Mouse (Mus musculus) cerebellum, adult 8-10 months (tissue): ENCODE data around the gene Scube2.

Experiments
- DNase-seq: peaks from one replicate; pipeline ENCODE4 v3.0.0; 2022

The Scube2 gene

GRCm38 (mm10) chr7:109794556-109794955 is 70.9 kb downstream of the Scube2 start:
- no peak for DNase-seq

- peak; percentile 74 for DNase-seq
These were observed 72.7 kb downstream of the Scube2 start for GRCm38 (mm10) chr7:109792759-109793158.

- DNase-seq: no peak
These were observed 74.7 kb downstream of the Scube2 start for GRCm38 (mm10) chr7:109790818-109791217.

GRCm38 (mm10) chr7:109787860-109788259 is 77.6 kb downstream of the Scube2 start:
- DNase-seq: no peak

GRCm38 (mm10) chr7:109783281-109783680 is 82.2 kb downstream of the Scube2 start:
- DNase-seq: no peak

- DNase-seq: peak; percentile 80
These were observed 83.8 kb downstream of the Scube2 start, which contains the start of gene Nrip3 for GRCm38 (mm10) chr7:109781470-109782203. Nrip3 (minus strand) TSS chr7:109782025.

- no peak for DNase-seq
These were observed 84.4 kb downstream of the Scube2 start for GRCm38 (mm10) chr7:109781087-109781469.

- DNase-seq: no peak
These were observed 93.2 kb downstream of the Scube2 start for GRCm38 (mm10) chr7:109772251-109772650.

GRCm38 (mm10) chr7:109768699-109769383 is 96.6 kb downstream of the Scube2 start:
- no peak for DNase-seq

GRCm38 (mm10) chr7:109767575-109768350 is 97.7 kb downstream of the Scube2 start:
- no peak for DNase-seq

- no peak for DNase-seq
These were observed 101.5 kb downstream of the Scube2 start for GRCm38 (mm10) chr7:109764009-109764408.

GRCm38 (mm10) chr7:109756291-109756690 is 109.2 kb downstream of the Scube2 start:
- no peak for DNase-seq

- no peak for DNase-seq
These were observed 111.4 kb downstream of the Scube2 start for GRCm38 (mm10) chr7:109754034-109754433.

GRCm38 (mm10) chr7:109752008-109752925 is 113.2 kb downstream of the Scube2 start, which contains the start of gene Tmem9b:
Tmem9b (minus strand) TSS chr7:109752875.
- peak; percentile 73 for DNase-seq

GRCm38 (mm10) chr7:109751427-109752007 is 114.0 kb downstream of the Scube2 start:
- DNase-seq: no peak
